Mouse (Mus musculus) cerebellum, adult 11 months (tissue): ENCODE measurements at regions not wholly inside any gene's neighbourhood (a gene's known extent, or its start where the extent isn't known, plus 50 kb on each side); places are given as distances from the start of the nearest gene placed in this dataset.
"Not testable (repeated sequence)": the region's sequence is repeated elsewhere in the genome, so short reads cannot be mapped to it uniquely, and the experiment has no call there.

Experiments used
- DNase-seq: peaks from one replicate; pipeline ENCODE4 v3.0.0; 2022

DNA sequence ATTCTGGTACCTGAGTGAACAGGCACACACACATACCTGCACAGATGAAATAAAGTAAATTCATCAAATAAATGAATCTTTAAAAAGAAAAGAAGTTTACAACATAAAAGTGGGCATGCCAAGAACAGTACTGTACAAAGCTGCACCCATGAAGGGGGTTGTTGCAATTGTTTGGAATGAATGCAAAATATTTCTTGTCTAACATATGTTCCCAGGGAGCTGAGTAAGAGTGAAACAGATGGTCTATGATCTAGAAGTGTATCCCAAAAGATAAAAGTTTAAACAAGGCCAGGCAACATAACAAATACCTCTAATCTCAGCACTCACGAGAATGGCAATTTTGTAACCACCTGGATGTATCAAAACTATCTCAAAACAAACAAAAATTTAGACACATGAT is 1685.5 kb upstream of the Dsel start:
- DNase-seq = no peak

- DNase-seq = no peak
These were observed 1675.3 kb upstream of the Dsel start for GRCm38 (mm10) chr1:113539981-113540380.

- no peak for DNase-seq
These were observed 1665.8 kb upstream of the Dsel start for GRCm38 (mm10) chr1:113530553-113530952.

DNA sequence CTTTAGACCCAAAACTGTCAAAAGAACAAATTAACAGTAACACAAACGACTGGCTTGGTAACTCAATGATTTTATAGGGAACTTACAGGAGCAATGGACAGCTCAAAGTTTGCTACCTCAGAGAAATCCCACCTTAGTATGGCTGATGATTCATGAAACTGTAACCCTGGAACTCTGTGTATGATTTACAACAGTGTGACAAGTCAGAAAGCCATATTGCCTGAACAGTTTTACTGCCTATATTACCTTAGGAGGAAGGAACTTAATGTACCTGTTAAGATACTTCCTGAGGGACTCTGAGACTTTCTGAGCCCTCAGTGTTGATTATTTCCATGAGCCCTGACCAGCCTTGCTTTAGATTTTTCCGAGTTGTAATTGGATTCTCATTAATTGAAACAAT is 1631.3 kb upstream of the Dsel start:
- no peak for DNase-seq

- no peak for DNase-seq
These were observed 1625.7 kb upstream of the Dsel start for GRCm38 (mm10) chr1:113490243-113491003.

DNA sequence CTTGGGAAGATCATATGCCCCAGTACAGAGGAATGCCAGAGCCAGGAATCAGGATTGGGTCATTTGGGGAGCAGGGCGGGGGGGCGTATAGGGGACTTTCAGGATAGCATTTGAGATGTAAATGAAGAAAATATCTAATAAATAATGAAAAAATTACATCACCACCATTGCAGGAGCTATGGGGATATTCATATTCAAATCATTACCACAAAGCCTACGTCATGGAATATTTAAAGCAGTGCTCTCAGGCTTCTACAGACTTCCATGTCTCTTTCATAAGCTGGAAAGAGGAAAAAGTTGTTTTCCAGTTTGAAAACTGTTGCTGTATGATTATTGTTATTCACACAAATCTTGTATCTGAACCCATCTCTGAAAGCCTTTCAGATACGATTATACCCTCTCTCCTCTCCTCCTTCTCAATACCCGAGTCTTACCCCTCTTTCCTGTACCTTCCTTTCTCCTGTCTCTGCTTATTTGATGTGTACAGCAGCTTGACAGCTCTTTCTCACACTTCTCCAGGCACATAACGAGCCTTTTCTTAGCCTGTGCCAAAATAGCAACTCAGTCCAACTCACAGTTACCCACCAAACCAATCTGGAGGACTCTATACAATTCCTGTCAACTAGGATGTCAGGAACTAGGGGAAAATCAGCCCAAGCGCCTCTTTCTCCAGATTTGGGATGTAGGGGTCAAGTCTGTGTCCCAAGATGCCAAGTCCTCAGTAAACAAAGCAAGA is 1592.0 kb upstream of the Dsel start:
- DNase-seq = no peak

DNA sequence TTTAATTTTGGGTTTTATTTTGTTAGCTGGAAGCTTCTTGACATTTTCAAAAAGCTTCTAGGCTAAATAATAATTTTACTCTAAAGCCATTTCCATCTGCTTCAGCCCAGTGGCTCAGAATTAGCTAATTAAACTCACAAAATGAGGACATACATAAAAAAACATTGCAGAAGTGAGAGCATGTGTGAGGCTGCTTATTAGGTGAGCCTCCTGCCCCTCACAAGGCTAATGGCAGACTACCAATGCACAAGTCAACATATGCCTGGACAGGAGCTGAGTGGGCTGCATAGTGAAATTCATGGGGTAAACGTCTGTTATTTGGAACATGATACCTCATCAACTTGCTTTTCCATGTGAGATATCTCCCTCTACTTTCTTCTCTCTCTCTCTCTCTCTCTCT is 1569.0 kb upstream of the Dsel start:
- no peak for DNase-seq

- DNase-seq = peak; percentile 3
These were observed 1566.5 kb upstream of the Dsel start for GRCm38 (mm10) chr1:113431266-113431665.

DNA sequence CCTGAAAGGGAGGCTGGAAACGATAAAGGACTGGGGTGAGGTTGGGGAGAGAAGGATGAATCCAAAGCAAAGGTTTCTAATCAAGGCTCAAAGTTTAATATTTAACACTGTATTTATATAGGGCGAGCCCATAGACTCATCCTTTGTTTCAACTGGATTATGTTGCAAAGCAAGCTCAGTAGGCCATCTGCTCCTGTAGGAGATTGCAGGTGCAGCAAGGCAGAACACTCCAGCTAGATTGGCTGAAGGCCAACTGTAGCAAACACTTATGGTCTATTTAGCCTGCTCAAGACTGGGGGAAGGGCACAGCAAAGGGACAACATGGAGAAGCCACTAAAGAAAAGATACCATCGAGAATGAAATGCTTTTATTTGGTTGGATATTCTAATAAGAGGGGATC is 1548.1 kb upstream of the Dsel start:
- no peak for DNase-seq

DNA sequence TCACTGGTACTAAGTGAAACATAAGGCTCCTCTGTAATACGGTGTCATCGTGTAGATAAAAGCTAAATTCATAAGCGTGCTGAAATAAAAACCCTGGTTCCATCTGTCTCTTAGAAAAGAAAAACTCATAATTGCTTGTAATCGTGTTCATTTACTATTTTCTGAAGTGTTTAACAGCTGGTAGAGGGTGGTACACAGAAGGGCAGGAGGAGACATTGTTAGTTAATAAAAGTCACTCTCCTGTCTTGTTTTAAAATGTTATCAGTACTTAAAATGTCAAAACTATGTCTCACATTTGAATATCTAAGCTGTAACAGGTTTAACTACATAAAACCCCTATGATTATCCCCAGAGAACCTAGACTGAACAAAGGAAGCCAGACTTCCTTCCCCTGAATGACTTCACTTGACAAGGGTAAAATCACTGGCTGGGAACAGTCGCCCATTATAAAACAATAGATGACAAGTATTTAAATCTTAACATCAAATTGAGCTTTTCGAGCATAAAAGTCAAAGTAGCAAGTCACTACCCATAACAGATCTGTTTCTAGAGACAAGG is 1530.6 kb upstream of the Dsel start:
- no peak for DNase-seq

GRCm38 (mm10) chr1:113394326-113394725 is 1529.6 kb upstream of the Dsel start:
- DNase-seq = not testable (repeated sequence)

DNA sequence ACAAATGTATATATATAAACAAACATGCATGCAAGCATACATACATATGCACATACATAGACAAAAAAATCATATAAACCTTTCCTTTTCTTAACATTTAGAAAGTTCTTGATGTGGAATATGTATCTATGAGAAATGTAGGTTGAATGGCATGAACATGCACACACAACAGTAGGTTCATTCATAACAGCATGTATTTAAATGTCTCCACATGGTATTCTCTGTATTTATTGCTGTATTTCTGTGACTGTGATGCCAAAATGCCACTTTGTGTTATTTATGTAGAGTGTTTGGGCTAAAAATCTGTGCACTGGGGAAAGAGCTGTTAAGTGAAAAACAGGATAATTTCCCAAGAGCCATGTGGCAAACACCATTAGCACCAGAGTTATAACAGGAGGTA is 1528.2 kb upstream of the Dsel start:
- no peak for DNase-seq

DNA sequence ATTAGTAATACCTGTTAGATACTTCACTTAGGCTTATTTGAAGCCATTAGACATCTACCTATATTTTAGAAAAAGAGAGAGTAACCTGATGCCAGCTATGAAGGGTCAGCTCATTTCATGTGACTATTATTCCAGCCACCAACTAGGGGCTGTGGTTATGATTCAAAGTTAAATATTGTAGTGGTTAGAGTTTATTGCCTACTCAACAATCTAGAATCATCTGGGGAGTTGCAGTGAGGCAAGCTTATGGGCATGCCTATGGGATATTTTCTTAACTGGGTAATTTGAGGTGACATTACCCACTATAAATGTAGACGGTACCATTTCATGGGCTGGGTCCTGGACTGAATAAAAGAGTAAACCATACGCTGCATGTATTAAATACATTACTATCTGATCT is 1525.2 kb upstream of the Dsel start:
- DNase-seq = no peak

- DNase-seq = no peak
These were observed 1520.2 kb upstream of the Dsel start for GRCm38 (mm10) chr1:113384888-113385430.

DNA sequence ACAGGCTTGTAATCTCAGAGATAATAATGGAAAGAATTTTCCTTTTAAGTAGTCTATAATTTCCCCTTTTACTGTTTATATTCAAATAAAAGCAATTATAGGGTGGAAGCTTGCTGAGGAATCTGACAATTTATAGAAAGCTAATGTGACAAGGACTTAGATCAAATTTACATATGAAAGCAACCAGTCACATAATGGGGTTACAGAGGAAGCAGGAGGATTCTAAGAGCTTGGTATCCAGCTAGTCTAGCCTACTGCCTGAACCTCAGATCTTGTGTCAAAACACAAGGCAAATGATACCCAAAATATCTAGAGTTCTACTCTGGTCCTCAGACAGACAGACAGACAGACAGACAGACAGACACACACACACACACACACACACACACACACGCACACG is 1519.0 kb upstream of the Dsel start:
- DNase-seq = no peak

- DNase-seq = no peak
These were observed 1508.0 kb upstream of the Dsel start for GRCm38 (mm10) chr1:113372679-113373078.

DNA sequence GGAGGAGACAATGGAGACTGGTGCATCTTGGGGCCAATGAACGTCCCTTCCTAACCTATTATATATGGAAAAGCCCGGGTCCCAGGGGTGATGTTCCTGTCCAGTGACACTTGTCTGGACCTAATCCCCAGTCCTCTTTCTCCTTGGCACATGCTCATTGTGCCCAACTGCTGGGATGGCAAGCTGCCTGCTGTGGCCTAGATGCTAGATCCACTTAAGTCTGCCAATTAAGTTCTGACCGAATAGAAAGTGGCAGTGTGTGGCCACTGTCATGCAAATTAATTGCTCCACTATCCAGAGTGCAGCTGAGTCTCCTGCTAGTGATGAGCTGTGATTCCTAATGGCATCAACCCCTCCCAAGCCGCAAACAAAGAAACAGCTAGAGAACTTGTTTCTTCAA is 1493.5 kb upstream of the Dsel start:
- no peak for DNase-seq

DNA sequence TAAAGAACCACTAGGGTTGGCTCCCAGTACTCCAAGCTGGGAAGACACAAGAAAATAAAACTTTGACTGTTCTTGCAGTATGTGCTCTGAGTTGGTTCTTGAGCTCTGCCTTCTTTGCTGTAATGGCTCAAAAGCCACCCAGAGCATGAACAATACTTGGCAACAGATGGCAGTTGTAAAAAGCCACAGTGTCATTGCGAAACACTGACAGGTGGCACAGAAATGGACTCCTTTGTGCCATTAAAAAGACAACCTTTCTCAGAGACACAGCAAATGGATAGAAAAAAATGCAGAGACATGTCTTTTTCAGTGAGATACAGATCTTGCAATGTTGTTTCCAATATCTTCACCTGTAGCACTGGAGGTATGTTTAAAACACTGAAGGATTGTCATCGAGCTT is 1443.3 kb upstream of the Dsel start:
- no peak for DNase-seq

DNA sequence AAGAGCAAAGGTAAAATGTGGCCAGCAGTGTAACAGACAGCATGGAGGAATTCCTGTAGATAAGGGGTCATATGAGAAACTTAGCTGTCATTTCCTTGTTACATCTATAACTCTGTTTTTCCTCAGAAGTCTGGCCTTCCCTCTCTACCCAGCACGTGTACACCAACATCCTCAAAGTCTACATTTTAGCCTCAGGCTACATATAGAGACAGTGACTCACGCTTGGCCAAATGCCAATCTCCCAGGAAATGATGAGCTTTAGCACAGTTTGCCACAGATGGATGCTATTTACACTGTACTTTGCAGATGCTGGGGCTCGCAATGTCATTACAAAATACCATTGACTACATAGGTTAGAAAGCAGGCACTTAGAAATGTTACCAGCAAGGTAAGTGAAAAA is 1433.1 kb upstream of the Dsel start:
- no peak for DNase-seq

DNA sequence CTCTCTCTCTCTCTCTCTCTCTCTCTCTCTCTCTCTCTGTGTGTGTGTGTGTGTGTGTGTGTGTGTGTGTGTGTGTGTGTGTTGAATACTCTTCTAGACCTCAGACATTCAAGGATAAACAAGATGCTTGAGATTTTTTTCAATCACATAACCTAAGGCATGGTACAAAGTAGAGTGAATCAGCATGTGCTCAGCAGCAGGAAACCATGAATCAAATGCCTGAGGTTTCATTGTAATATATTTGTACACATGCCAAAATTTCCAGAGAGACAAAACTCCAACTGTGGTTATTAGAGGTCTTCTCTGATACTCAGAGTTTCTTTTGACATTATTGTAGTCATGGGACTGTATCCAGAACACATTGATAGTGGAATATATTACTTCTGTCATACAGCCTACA is 1423.5 kb upstream of the Dsel start:
- DNase-seq = no peak

GRCm38 (mm10) chr1:113284122-113284521 is 1419.4 kb upstream of the Dsel start:
- no peak for DNase-seq

GRCm38 (mm10) chr1:113259421-113259820 is 1394.7 kb upstream of the Dsel start:
- DNase-seq = no peak

DNA sequence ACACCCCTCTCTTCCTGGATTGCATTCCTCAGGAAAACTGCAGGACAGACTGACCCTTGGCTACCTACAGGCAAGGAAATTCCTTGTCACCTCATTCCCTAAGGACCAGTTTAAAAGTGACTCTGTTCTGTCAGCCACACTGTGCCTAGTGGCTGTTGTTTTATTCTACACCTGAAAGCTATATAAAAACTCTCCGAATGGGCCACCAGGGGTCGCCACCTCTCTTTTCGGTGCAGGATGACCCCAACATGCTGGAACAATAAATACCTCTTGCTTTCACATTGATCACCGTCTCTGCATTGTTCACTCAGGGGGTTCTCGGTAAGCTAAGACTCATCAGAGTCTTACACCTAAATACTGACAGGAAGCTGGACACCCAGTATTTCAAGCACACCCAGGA is 1382.6 kb upstream of the Dsel start:
- DNase-seq = no peak

GRCm38 (mm10) chr1:113210095-113210494 is 1345.4 kb upstream of the Dsel start:
- no peak for DNase-seq
